Mouse (Mus musculus) CH12.LX (cell line): Measurements from ENCODE around the gene Gm20517. TPM values are rescaled to one million over a fixed set of nuclear protein-coding genes. Genes with fewer than 3 reads are reported as not detected.

Experiments used
- DNase-seq: peaks from one replicate; pipeline ENCODE4 v3.0.0-alpha.2; 2013; ENCODE audit errors: extremely low read depth
- H3K27ac ChIP-seq: 2 replicates; pipeline ENCODE4 v1.5.1; 2012; ENCODE audit warnings: low read depth, mild to moderate bottlenecking, control low read depth, moderate library complexity; ENCODE audit not compliant: insufficient read depth
- H3K27me3 ChIP-seq: replicated peaks from 2 replicates; pipeline ENCODE3; 2012; ENCODE audit warnings: inconsistent platforms
- H3K36me3 ChIP-seq, 2 experiments: replicated peaks in 1 of 2; 2 replicates each; pipeline versions ENCODE3 to v1.6.1; 2012; ENCODE audit warnings: inconsistent platforms in 1 of 2, low read length in 1 of 2, mild to moderate bottlenecking in 1 of 2, mixed read lengths in 1 of 2, moderate library complexity in 1 of 2; ENCODE audit not compliant: control insufficient read depth in 1 of 2, insufficient read depth in 1 of 2
- H3K4me1 ChIP-seq, 2 experiments: 2 replicates each; pipeline ENCODE4 v1.6.1; 2012; ENCODE audit warnings: inconsistent platforms in 1 of 2, moderate library complexity in 1 of 2; ENCODE audit not compliant: insufficient read depth in 2 of 2, control insufficient read depth in 1 of 2
- H3K4me2 ChIP-seq: 2 replicates; pipeline ENCODE4 v1.6.1; 2012; ENCODE audit warnings: low read depth, mild to moderate bottlenecking, control low read depth; ENCODE audit not compliant: poor library complexity, insufficient read depth, severe bottlenecking
- H3K4me3 ChIP-seq, 3 experiments: fragments of 150-350 bp in 1 of 3; sonication (generic) in 1 of 3; replicated peaks in 1 of 3; 2 replicates each; pipeline versions ENCODE3 to v1.5.1; 2011 to 2012; ENCODE audit warnings: low read depth in 2 of 3, low read length in 2 of 3, mild to moderate bottlenecking in 2 of 3, moderate library complexity in 2 of 3, control low read depth in 1 of 3, improper control_type of control experiment in 1 of 3, inconsistent platforms in 1 of 3, mixed read lengths in 1 of 3; ENCODE audit not compliant: poor library complexity in 1 of 3
- H3K79me2 ChIP-seq: replicated peaks from 2 replicates; pipeline ENCODE4 v1.6.1; 2012; ENCODE audit warnings: mild to moderate bottlenecking, moderate library complexity; ENCODE audit not compliant: control insufficient read depth, poor library complexity, insufficient read depth, severe bottlenecking; ENCODE audit errors: extremely low read depth
- H3K9ac ChIP-seq: 2 replicates; pipeline ENCODE4 v1.6.1; 2012; ENCODE audit warnings: low read depth, mild to moderate bottlenecking, control low read depth, moderate library complexity; ENCODE audit not compliant: insufficient read depth
- H3K9me3 ChIP-seq: replicated peaks from 2 replicates; pipeline ENCODE3; 2012; ENCODE audit warnings: low read length, inconsistent platforms, mixed read lengths
- CHD1 ChIP-seq: IDR thresholded peaks from 2 replicates; pipeline ENCODE4 v1.6.1; 2012; ENCODE audit warnings: low read depth, low read length, improper control_type of control experiment, inconsistent platforms
- CTCF ChIP-seq, 2 experiments: IDR thresholded peaks in 1 of 2; conservative IDR thresholded peaks in 1 of 2; 2 replicates each; pipeline ENCODE4 v1.5.1; 2011 to 2012; ENCODE audit warnings: low read depth in 2 of 2, low read length in 2 of 2, improper control_type of control experiment in 1 of 2, inconsistent platforms in 1 of 2, mild to moderate bottlenecking in 1 of 2, moderate library complexity in 1 of 2
- EP300 ChIP-seq: IDR thresholded peaks from 2 replicates; pipeline ENCODE4 v1.6.1; 2011; ENCODE audit warnings: low read length, improper control_type of control experiment
- ETS1 ChIP-seq: conservative IDR thresholded peaks from 2 replicates; pipeline ENCODE4 v1.6.1; 2012; ENCODE audit warnings: low read depth, mild to moderate bottlenecking, inconsistent platforms, low read length, improper control_type of control experiment, moderate library complexity
- GABPA ChIP-seq: IDR thresholded peaks from 2 replicates; pipeline ENCODE4 v1.6.1; 2012; ENCODE audit warnings: low read depth, low read length, improper control_type of control experiment, inconsistent platforms; ENCODE audit not compliant: insufficient replicate concordance
- HCFC1 ChIP-seq: IDR thresholded peaks from 2 replicates; pipeline ENCODE4 v1.6.1; 2012; ENCODE audit warnings: low read depth, mild to moderate bottlenecking, inconsistent platforms, low read length, improper control_type of control experiment
- JUND ChIP-seq: conservative IDR thresholded peaks from 2 replicates; pipeline ENCODE4 v1.6.1; 2011; ENCODE audit warnings: low read depth, low read length, improper control_type of control experiment
- MAX ChIP-seq: IDR thresholded peaks from 2 replicates; pipeline ENCODE4 v1.6.1; 2011; ENCODE audit warnings: low read length, improper control_type of control experiment
- MEF2A ChIP-seq: IDR thresholded peaks from 2 replicates; pipeline ENCODE4 v1.6.1; 2014; ENCODE audit warnings: low read depth, mild to moderate bottlenecking, inconsistent platforms, low read length, improper control_type of control experiment, borderline replicate concordance
- POLR2A ChIP-seq: IDR thresholded peaks from 2 replicates; pipeline ENCODE4 v1.6.1; 2011; ENCODE audit warnings: low read depth, mild to moderate bottlenecking, improper control_type of control experiment, low read length
- POLR2AphosphoS2 ChIP-seq: IDR thresholded peaks from 2 replicates; pipeline ENCODE4 v1.6.1; 2011; ENCODE audit warnings: low read depth, low read length, improper control_type of control experiment
- RAD21 ChIP-seq: IDR thresholded peaks from 2 replicates; pipeline ENCODE4 v1.6.1; 2011; ENCODE audit warnings: low read depth, mild to moderate bottlenecking, low read length, improper control_type of control experiment, moderate library complexity
- SMC3 ChIP-seq: IDR thresholded peaks from 2 replicates; pipeline ENCODE4 v1.6.1; 2011; ENCODE audit warnings: low read depth, low read length, improper control_type of control experiment
- TBP ChIP-seq: conservative IDR thresholded peaks from 2 replicates; pipeline ENCODE4 v1.6.1; 2011; ENCODE audit warnings: low read depth, low read length, improper control_type of control experiment
- UBTF ChIP-seq: IDR thresholded peaks from 2 replicates; pipeline ENCODE4 v1.6.1; 2012; ENCODE audit warnings: low read depth, mild to moderate bottlenecking, inconsistent platforms, low read length, improper control_type of control experiment, moderate library complexity
- ZC3H11A ChIP-seq: IDR thresholded peaks from 2 replicates; pipeline ENCODE4 v1.6.1; 2012; ENCODE audit warnings: low read depth, mild to moderate bottlenecking, inconsistent platforms, low read length, improper control_type of control experiment
- dilution Hi-C: fragments of 300-500 bp; cut with MboI; formaldehyde crosslinking; loops from 2 replicates; pipeline ENCODE4 v1.14.3; 2020; ENCODE audit warnings: low sequenced_read_pairs; ENCODE audit not compliant: extremely low pct_unique_long_range_greater_than_20kb, extremely low pct_ligation_motif_present
- in situ Hi-C: fragments of 300-500 bp; cut with MboI; formaldehyde crosslinking; loops from 3 replicates; pipeline ENCODE4 v1.14.3; 2019; ENCODE audit warnings: low sequenced_read_pairs, low pct_ligation_motif_present, low pct_unique_long_range_greater_than_20kb, mixed read lengths
- polyA plus RNA-seq: library from polyadenylated mRNA; unstranded; fragments of >175 nt; gene quantifications from 2 replicates; pipeline ENCODE4 v1.2.1, GENCODE M21; 2012; ENCODE audit warnings: low read depth; ENCODE audit not compliant: insufficient read length
- total RNA-seq, 2 experiments: library from RNA; depleted of rRNA; stranded (reverse); fragments of 300-350 nt in 1 of 2; fragments of >200 nt in 1 of 2; gene quantifications; 2 replicates each; pipeline ENCODE4 v1.2.3; 2012 to 2014

Gm20517 gene
- total and polyA plus RNA-seq, 3 experiments, result 1.1 to 1.8 (median 1.8) TPM

GRCm38 (mm10) chr17:47596162-47596838, 15.1 kb upstream of the Gm20517 start:
- Histone ChIP-seq H3K79me2 (peaks cover 10% of the 10 kb centered on the region; the same call in 1 of the 2 replicates), H3K27ac (no peak overlapping the region), H3K9me3 (no peaks in the 10 kb centered on the region), H3K4me1 (peaks cover 13 to 47% of the 10 kb centered on the region in 2 experiments), H3K4me3 (no peak overlapping the region), H3K36me3 (peaks cover 32 to 56% of the 10 kb centered on the region in 2 experiments), H3K9ac (no peak overlapping the region), H3K27me3 (no peaks in the 10 kb centered on the region)
- DNase-seq, result no peak
- TF ChIP-seq MAX, result no peak
- TF ChIP-seq CHD1, result no peak
- no peak for TF ChIP-seq TBP
- no peak for TF ChIP-seq JUND
- TF ChIP-seq SMC3, result no peak
- TF ChIP-seq ETS1, result no peak
- no peak for TF ChIP-seq ZC3H11A
- TF ChIP-seq RAD21, result no peak
- TF ChIP-seq POLR2A, result no peak
- TF ChIP-seq EP300, result no peak
- TF ChIP-seq, all 38 proteins: peak for 0
- H3K4me2 ChIP-seq, result no peak overlapping the region
- dilution Hi-C loops, result no loop called here
- in situ Hi-C loops, result no loop called here

- in situ Hi-C loops, result no loop called here
- Histone ChIP-seq H3K27me3 (no peaks in the 10 kb centered on the region), H3K4me1 (peaks cover 14 to 52% of the 10 kb centered on the region in 2 experiments), H3K36me3 (peaks cover 37 to 61% of the 10 kb centered on the region in 2 experiments), H3K9ac (no peak overlapping the region), H3K79me2 (peaks cover 10% of the 10 kb centered on the region; the same call in 1 of the 2 replicates), H3K9me3 (no peaks in the 10 kb centered on the region), H3K4me3 (no peak overlapping the region), H3K27ac (no peak overlapping the region), H3K4me2 (no peak overlapping the region)
- TF ChIP-seq CTCF (conservative IDR thresholded peaks at IDR 0.05 in 1 of 2, IDR thresholded peaks at IDR 0.05 in 1 of 2; ENCODE audit: low read depth in 2 of 2, low read length in 2 of 2), result no peak
- TF ChIP-seq MEF2A, result no peak
- no peak for TF ChIP-seq HCFC1
- TF ChIP-seq JUND, result no peak
- peak; percentile 55; the same call in 1 of the 2 replicates for TF ChIP-seq POLR2AphosphoS2
- no peak for TF ChIP-seq UBTF
- DNase-seq, result no peak
- dilution Hi-C loops, result no loop called here
Measured at GRCm38 (mm10) chr17:47596839-47597164, 14.6 kb upstream of the Gm20517 start.

GRCm38 (mm10) chr17:47597261-47597660, 14.1 kb upstream of the Gm20517 start:
- dilution Hi-C loops (no loop called here), in situ Hi-C loops (no loop called here)
- Histone ChIP-seq H3K27me3 (no peaks in the 10 kb centered on the region), H3K9ac (no peak overlapping the region), H3K36me3 (peaks cover 41 to 66% of the 10 kb centered on the region in 2 experiments), H3K27ac (no peak overlapping the region), H3K9me3 (no peaks in the 10 kb centered on the region), H3K4me2 (no peak overlapping the region), H3K4me3 (no peak overlapping the region), H3K79me2 (peaks cover 10% of the 10 kb centered on the region; the same call in 1 of the 2 replicates), H3K4me1 (peaks cover 14 to 53% of the 10 kb centered on the region in 2 experiments)
- no peak for TF ChIP-seq GABPA
- TF ChIP-seq POLR2A, result peak; percentile 15; the same call in 1 of the 2 replicates
- no peak for DNase-seq
